Mouse (Mus musculus): ENCODE results near the gene Cd209d.
"Not testable (repeated sequence)": the region's sequence is repeated elsewhere in the genome, so short reads cannot be mapped to it uniquely, and the experiment has no call there.

The Cd209d gene

DNA sequence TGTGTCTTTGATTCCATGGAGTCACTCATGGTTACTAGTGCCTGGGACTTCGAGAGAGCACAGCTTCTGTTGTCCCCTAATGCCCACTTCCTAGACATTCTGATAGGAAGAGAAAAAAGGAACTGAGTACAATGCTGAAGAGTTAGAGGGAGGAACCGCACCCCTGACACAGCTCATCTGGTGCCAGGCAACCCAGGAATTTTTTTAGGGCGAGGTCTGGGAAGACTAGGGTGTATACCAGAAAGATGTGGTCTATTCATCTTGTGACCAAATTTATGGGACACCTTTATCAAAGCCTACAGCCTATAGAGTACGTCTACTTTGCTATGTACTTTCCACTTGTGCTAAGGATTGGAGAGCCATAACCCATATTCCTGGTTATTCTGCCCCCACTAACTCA lies at the start of gene Cd209d:
Cd209d (minus strand) TSS at position 101 of the 400 bp plus-strand sequence.
- DNase-seq (ENCODE audit: low read depth in 1 of 2, low spot score in 2 of 2): no peak

DNA sequence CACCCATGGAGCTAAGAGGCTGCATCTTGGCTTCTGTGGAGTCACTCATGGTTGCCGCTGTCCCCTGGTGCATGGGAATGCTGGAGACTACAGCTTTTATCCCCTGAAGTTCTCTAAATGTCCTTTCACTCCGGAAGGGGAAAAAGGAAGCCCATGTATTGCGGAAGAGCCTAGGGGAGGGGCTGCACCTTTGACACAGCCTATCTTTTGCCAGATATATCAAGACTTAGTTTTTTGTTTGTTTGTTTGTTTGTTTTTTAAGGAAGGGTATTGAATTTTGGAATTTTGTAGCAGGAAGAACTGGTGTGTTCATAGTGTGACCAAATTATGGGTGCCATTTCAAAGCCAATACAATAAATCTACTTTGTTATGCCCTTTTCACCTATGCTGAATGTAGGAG lies 48.4 kb upstream of the Cd209d start, which contains the start of gene Cd209b:
Cd209b (minus strand) TSS at position 101 of the 400 bp plus-strand sequence.
- DNase-seq (ENCODE audit: low read depth in 1 of 2, low spot score in 2 of 2): no peak

DNA sequence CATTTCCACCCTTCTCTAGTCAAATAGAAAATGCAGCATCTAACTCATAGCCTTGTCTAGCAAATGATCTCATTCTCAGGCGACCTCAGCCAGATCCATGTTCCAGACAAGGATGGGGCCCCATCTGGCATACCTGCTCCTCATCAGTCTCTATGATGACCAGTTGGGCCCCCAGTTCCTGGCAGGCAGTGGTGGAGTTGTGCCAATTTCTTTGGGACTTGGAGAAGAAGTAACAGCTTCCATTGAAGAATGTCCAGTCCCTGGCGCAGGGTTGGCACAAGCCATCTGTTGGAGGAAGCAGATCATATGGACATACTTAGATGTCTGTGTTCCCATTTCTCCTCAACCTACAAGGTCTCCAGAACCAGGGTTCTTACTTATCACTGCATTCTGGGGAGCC lies 2.2 kb downstream of the Cd209d start:
- no peak for DNase-seq (ENCODE audit: low read depth in 1 of 2, low spot score in 2 of 2)

DNA sequence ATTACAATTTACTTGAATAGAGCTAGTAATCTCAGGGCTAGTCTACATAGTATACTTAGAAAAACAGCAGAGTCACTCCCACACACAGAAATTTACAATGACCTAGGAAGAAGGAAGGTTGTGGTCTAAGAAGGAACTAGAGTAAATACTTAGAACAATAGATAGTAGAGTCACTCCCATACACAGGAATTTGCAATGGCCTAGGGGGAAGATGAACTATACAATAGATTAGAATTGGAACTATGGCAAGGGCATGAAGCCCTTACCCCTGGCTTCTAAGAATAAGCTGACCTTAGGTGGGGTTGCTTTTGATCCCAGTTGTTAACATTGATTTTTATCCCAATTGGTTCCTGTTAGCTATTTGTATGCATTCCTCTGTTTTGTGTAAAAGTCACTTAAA lies 15.6 kb downstream of the Cd209d start:
- not testable (repeated sequence) for DNase-seq (ENCODE audit: low read depth in 1 of 2, low spot score in 2 of 2)

DNA sequence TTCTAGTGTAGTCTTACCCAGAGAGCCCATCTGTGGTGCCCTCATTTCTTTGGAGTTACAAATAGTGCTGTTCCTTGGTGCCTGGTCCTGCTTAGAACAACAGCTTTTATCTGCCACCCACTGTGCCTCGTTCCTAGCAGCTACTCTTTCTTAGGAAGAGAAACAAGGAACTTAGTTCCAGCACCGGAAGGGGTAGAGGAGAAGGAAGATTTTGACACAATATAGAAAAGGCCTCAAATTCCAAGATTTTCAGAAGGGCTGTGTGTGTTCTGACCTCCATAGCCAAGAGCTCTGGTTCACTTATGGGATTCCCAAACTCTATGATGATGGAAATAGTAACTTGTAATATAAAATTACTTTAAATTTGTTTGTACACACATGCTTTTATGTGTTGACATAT lies 24.1 kb downstream of the Cd209d start, which contains the start of gene Cd209e:
Cd209e (minus strand) TSS at position 101 of the 400 bp plus-strand sequence.
- DNase-seq (ENCODE audit: low read depth in 1 of 2, low spot score in 2 of 2): no peak

Data from monocyte, adult 2 months (primary cell).